Mouse (Mus musculus) megakaryocyte, embryonic 14.5 days (primary cell): Measurements from ENCODE around the gene Dock6.

ENCODE experiments used
- FLI1 ChIP-seq: IDR thresholded peaks from 2 replicates; pipeline ENCODE4 v1.6.1; 2012; ENCODE audit warnings: low read length, inconsistent platforms, mixed read lengths
- GATA1 ChIP-seq: IDR thresholded peaks from 3 replicates; pipeline ENCODE4 v1.6.1; 2012; ENCODE audit warnings: mixed read lengths, low read length, inconsistent platforms, borderline replicate concordance

DNA sequence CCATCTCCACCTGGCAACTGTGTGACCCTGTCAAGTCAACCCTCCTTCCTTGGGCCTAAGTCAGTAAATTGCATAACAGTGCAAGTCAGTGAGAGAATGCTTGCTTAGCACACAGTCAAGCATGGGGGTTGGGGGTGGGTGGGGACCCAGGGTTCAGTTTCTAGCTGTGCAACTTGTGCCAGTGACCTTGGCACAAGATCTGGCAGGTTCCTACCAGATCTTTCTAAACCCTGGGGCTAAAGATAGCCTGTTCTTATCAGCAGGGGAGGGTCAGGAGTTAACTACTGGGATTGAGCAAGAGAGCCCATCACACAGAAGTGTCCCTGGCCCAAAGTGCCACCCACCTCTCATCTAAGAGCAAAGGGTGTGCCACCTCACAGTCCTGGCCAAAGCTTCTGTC lies 90.3 kb downstream of the Dock6 start:
- no peak for TF ChIP-seq GATA1
- TF ChIP-seq FLI1: no peak
